Mouse (Mus musculus): Measurements from ENCODE around the gene Wfdc10. TPM values are rescaled to one million over a fixed set of nuclear protein-coding genes. Genes with fewer than 3 reads are reported as not detected.

Gene Wfdc10
- total and polyA plus RNA-seq, 3 experiments: not detected

GRCm38 (mm10) chr2:164635266-164635665, 20.6 kb upstream of the Wfdc10 start:
- WGBS: 80% methylated on average over 9 of the region's 9 CpGs
- Histone ChIP-seq H3K4me3 (no peak overlapping the region), H3K4me1 (ENCODE audit: control insufficient read depth, insufficient read depth, low read length) (no peaks in the 10 kb centered on the region), H3K36me3 (ENCODE audit: control insufficient read depth, insufficient read depth, low read length) (no peaks in the 10 kb centered on the region), H3K79me2 (replicated peaks; ENCODE audit: control insufficient read depth, insufficient read depth, low read length) (no peaks in the 10 kb centered on the region), H3K27ac (no peak overlapping the region), H3K9ac (ENCODE audit: low read depth, low read length) (no peak overlapping the region), H3K27me3 (ENCODE audit: control insufficient read depth, insufficient read depth, low read length) (no peaks in the 10 kb centered on the region)
- TF ChIP-seq EP300 (IDR thresholded peaks at IDR 0.05; ENCODE audit: insufficient read depth, low read depth, low read length): no peak
- TF ChIP-seq CTCF (IDR thresholded peaks at IDR 0.05): peak; percentile 13; the same call in 1 of the 2 replicates
- no peak for DNase-seq
- intact Hi-C loops (cut with DNase I): no loop called here

- WGBS: 84% methylated on average over 3 of the region's 3 CpGs
- no peaks in the 10 kb centered on the region for H3K27me3 ChIP-seq (ENCODE audit: control insufficient read depth, insufficient read depth, low read length)
- no peak for DNase-seq
- H3K4me3 ChIP-seq: no peak within 1 kb of the TSS
- H3K4me1 ChIP-seq (ENCODE audit: control insufficient read depth, insufficient read depth, low read length): no peaks in the 10 kb centered on the region
- no peaks in the 10 kb centered on the region for H3K79me2 ChIP-seq (replicated peaks; ENCODE audit: control insufficient read depth, insufficient read depth, low read length)
- H3K9ac ChIP-seq (ENCODE audit: low read depth, low read length): no peak within 1 kb of the TSS
- intact Hi-C loops (cut with DNase I): no loop called here
- no peak within 1 kb of the TSS for H3K27ac ChIP-seq
- no peaks in the 10 kb centered on the region for H3K36me3 ChIP-seq (ENCODE audit: control insufficient read depth, insufficient read depth, low read length)
- no peak for TF ChIP-seq POLR2A (IDR thresholded peaks at IDR 0.05; ENCODE audit: insufficient read depth, low read depth, low read length)
- no peak for TF ChIP-seq CTCF (IDR thresholded peaks at IDR 0.05)
- no peak for TF ChIP-seq EP300 (IDR thresholded peaks at IDR 0.05; ENCODE audit: insufficient read depth, low read depth, low read length)
These were observed 17.1 kb upstream of the Wfdc10 start, which contains the start of gene Wfdc16 for GRCm38 (mm10) chr2:164638696-164639095. Gene Wfdc16 (minus strand): TSS chr2:164638796.

- no peak overlapping the region for H3K9ac ChIP-seq (ENCODE audit: low read depth, low read length)
- peak in 1 of 2 experiments; percentile 8 for DNase-seq
- H3K27ac ChIP-seq: no peak overlapping the region
- no peaks in the 10 kb centered on the region for H3K36me3 ChIP-seq (ENCODE audit: control insufficient read depth, insufficient read depth, low read length)
- no peaks in the 10 kb centered on the region for H3K4me1 ChIP-seq (ENCODE audit: control insufficient read depth, insufficient read depth, low read length)
- no peak for TF ChIP-seq EP300 (IDR thresholded peaks at IDR 0.05; ENCODE audit: insufficient read depth, low read depth, low read length)
- TF ChIP-seq CTCF (IDR thresholded peaks at IDR 0.05): no peak
- TF ChIP-seq POLR2A (IDR thresholded peaks at IDR 0.05; ENCODE audit: insufficient read depth, low read depth, low read length): no peak
- H3K79me2 ChIP-seq (replicated peaks; ENCODE audit: control insufficient read depth, insufficient read depth, low read length): no peaks in the 10 kb centered on the region
- intact Hi-C loops (cut with DNase I): no loop called here
- no peaks in the 10 kb centered on the region for H3K27me3 ChIP-seq (ENCODE audit: control insufficient read depth, insufficient read depth, low read length)
- no peak overlapping the region for H3K4me3 ChIP-seq
- 61% methylated on average over 7 of the region's 7 CpGs for WGBS
These were observed 14.7 kb upstream of the Wfdc10 start for GRCm38 (mm10) chr2:164641129-164641528.

GRCm38 (mm10) chr2:164641881-164642673, 13.8 kb upstream of the Wfdc10 start:
- Histone ChIP-seq H3K79me2 (replicated peaks; ENCODE audit: control insufficient read depth, insufficient read depth, low read length) (no peaks in the 10 kb centered on the region), H3K9ac (ENCODE audit: low read depth, low read length) (no peak overlapping the region), H3K4me1 (ENCODE audit: control insufficient read depth, insufficient read depth, low read length) (no peaks in the 10 kb centered on the region), H3K27ac (no peak overlapping the region), H3K27me3 (ENCODE audit: control insufficient read depth, insufficient read depth, low read length) (no peaks in the 10 kb centered on the region), H3K4me3 (no peak overlapping the region), H3K36me3 (ENCODE audit: control insufficient read depth, insufficient read depth, low read length) (no peaks in the 10 kb centered on the region)
- TF ChIP-seq CTCF (IDR thresholded peaks at IDR 0.05) (no peak), POLR2A (IDR thresholded peaks at IDR 0.05; ENCODE audit: insufficient read depth, low read depth, low read length) (no peak), EP300 (IDR thresholded peaks at IDR 0.05; ENCODE audit: insufficient read depth, low read depth, low read length) (no peak)
- intact Hi-C loops (cut with DNase I): no loop called here
- WGBS: 67% methylated on average over 13 of the region's 13 CpGs
- DNase-seq: no peak

GRCm38 (mm10) chr2:164656483-164656882, 637 bp downstream of the Wfdc10 start, which contains the start of gene Wfdc9:
Gene Wfdc9 (minus strand): TSS chr2:164656583.
- Histone ChIP-seq H3K9ac (ENCODE audit: low read depth, low read length) (no peak within 1 kb of the TSS), H3K4me3 (no peak within 1 kb of the TSS), H3K36me3 (ENCODE audit: control insufficient read depth, insufficient read depth, low read length) (no peaks in the 10 kb centered on the region), H3K27me3 (ENCODE audit: control insufficient read depth, insufficient read depth, low read length) (no peaks in the 10 kb centered on the region), H3K79me2 (replicated peaks; ENCODE audit: control insufficient read depth, insufficient read depth, low read length) (no peaks in the 10 kb centered on the region), H3K4me1 (ENCODE audit: control insufficient read depth, insufficient read depth, low read length) (no peaks in the 10 kb centered on the region), H3K27ac (no peak within 1 kb of the TSS)
- intact Hi-C loops (cut with DNase I): no loop called here
- 73% methylated on average over 9 of the region's 9 CpGs for WGBS
- no peak for TF ChIP-seq EP300 (IDR thresholded peaks at IDR 0.05; ENCODE audit: insufficient read depth, low read depth, low read length)
- TF ChIP-seq CTCF (IDR thresholded peaks at IDR 0.05): no peak
- no peak for TF ChIP-seq POLR2A (IDR thresholded peaks at IDR 0.05; ENCODE audit: insufficient read depth, low read depth, low read length)
- DNase-seq: no peak

- Histone ChIP-seq H3K27ac (no peak overlapping the region), H3K4me1 (ENCODE audit: control insufficient read depth, insufficient read depth, low read length) (no peaks in the 10 kb centered on the region), H3K27me3 (ENCODE audit: control insufficient read depth, insufficient read depth, low read length) (no peaks in the 10 kb centered on the region), H3K4me3 (no peak overlapping the region), H3K79me2 (replicated peaks; ENCODE audit: control insufficient read depth, insufficient read depth, low read length) (no peaks in the 10 kb centered on the region), H3K9ac (ENCODE audit: low read depth, low read length) (no peak overlapping the region), H3K36me3 (ENCODE audit: control insufficient read depth, insufficient read depth, low read length) (no peaks in the 10 kb centered on the region)
- whole genome bisulfite sequencing: 79% methylated on average over 7 of the region's 7 CpGs
- intact Hi-C loops (cut with DNase I): no loop called here
- no peak for DNase-seq
- TF ChIP-seq CTCF (IDR thresholded peaks at IDR 0.05): no peak
- no peak for TF ChIP-seq EP300 (IDR thresholded peaks at IDR 0.05; ENCODE audit: insufficient read depth, low read depth, low read length)
- no peak for TF ChIP-seq POLR2A (IDR thresholded peaks at IDR 0.05; ENCODE audit: insufficient read depth, low read depth, low read length)
These were observed 9.0 kb downstream of the Wfdc10 start for GRCm38 (mm10) chr2:164664851-164665250.

Measured in heart, adult 2 months (tissue).